Mouse (Mus musculus) C2C12 (cell line): ENCODE data around the gene Cep170b.

ENCODE experiments used
- CEBPB ChIP-seq: IDR thresholded peaks from one replicate; pipeline ENCODE4 v1.6.1; 2011; ENCODE audit warnings: low read depth, mild to moderate bottlenecking, control low read depth, moderate library complexity
- CTCF ChIP-seq: IDR thresholded peaks from one replicate; pipeline ENCODE4 v1.5.1; 2011; ENCODE audit not compliant: control insufficient read depth, insufficient read depth, insufficient read length
- FOSL1 ChIP-seq: IDR thresholded peaks from one replicate; pipeline ENCODE4 v1.8.0; 2011; ENCODE audit warnings: mild to moderate bottlenecking, low read length; ENCODE audit not compliant: poor library complexity, insufficient read depth, severe bottlenecking
- MAX ChIP-seq: IDR thresholded peaks from one replicate; pipeline ENCODE4 v1.6.1; 2011; ENCODE audit warnings: mild to moderate bottlenecking, control low read depth
- USF1 ChIP-seq: IDR thresholded peaks from one replicate; pipeline ENCODE4 v1.6.1; 2011; ENCODE audit warnings: low read depth, mild to moderate bottlenecking, control low read depth, moderate library complexity

- TF ChIP-seq CTCF (no peak), FOSL1 (no peak), CEBPB (no peak), USF1 (no peak), MAX (no peak)
These were observed 42.2 kb upstream of the Cep170b start for GRCm38 (mm10) chr12:112677943-112678554.
